Mouse (Mus musculus) right cerebral cortex, postnatal 25 days (tissue): ENCODE results near the gene Sohlh2.

Experiments
- DNase-seq: peaks from one replicate; pipeline ENCODE4 v3.0.0; 2022

Sohlh2 gene

GRCm38 (mm10) chr3:55212254-55212653, 30.4 kb downstream of the Sohlh2 start:
- DNase-seq: no peak

- DNase-seq: no peak
Measured at GRCm38 (mm10) chr3:55213785-55214184, 32.0 kb downstream of the Sohlh2 start.

GRCm38 (mm10) chr3:55214413-55214812, 32.6 kb downstream of the Sohlh2 start:
- DNase-seq: no peak

- no peak for DNase-seq
Measured at GRCm38 (mm10) chr3:55222502-55222901, 40.7 kb downstream of the Sohlh2 start.

- no peak for DNase-seq
Measured at GRCm38 (mm10) chr3:55223862-55224261, 42.0 kb downstream of the Sohlh2 start.

GRCm38 (mm10) chr3:55226501-55227213, 44.8 kb downstream of the Sohlh2 start:
- DNase-seq: no peak

- no peak for DNase-seq
Measured at GRCm38 (mm10) chr3:55227214-55227581, 45.4 kb downstream of the Sohlh2 start.

DNA sequence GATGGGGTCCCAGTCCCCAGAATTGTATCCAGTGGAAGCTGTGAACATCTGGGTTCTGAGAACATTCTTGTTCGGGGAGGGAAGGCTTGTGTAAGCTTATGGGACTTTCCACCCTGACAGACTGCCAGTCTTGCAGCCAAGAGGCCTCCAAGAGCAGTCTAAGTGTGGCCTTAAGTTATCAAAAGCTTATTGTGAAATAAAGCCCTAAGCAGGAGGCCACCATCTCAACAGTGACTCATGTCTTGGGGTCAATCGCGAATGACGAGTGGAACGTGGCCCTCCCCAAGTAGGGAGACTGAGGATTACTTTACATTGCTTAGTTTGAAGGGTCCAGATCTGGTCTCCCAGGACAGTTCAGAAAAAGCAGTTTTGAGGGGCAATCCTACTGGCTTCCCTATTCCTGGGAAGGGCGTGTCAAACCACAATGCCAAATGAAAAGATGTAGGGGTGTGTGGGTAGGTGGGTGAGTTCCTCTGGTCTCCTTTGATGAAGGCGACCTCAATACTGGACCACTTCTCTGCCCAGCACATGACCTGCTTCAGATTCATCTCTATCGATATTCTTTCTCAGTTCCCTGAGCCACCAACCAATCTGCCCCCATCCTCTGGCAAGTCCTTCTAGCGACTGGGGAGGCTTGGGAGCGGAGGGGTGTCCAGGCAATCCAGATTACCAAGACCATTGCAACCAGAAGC, 60.0 kb downstream of the Sohlh2 start, which contains the start of gene Dclk1:
Gene Dclk1, plus strand, starts transcription at position 635 of the 692 bp plus-strand sequence.
- DNase-seq: no peak

DNA sequence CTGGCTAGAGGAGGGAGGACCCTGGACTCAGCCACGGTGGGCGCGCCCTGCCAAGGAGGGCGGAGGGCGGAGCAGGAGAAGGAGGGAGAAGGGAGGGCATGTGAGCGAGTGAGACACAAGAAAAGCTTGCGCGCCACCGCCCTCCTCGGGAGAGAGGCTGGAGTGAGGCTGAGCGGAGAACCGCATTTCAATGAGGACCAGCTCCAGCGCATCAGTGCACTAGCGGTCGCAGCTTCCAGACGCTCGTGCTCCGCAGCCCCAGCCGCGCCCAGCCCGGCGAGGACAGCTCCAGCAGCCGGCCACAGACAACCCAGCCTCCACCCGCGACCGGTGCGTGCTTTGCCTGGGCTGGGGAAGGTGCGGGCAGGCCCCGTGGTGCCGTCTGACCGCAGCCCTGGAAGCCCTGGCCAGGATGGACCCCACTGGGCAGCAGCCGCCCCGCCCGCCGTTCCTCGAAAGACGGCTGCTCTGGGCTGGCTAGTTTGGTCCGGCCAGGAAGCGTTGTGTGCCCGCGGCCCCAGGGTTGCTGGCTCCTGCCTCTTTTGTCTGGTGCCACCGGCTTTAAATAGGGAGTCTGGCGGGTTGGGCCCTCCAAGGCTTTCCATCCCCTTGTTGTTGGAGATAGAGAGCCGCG, 60.7 kb downstream of the Sohlh2 start:
- peak; percentile 88 for DNase-seq

- DNase-seq: peak; percentile 60
Measured at GRCm38 (mm10) chr3:55243056-55243471, 61.2 kb downstream of the Sohlh2 start.

DNA sequence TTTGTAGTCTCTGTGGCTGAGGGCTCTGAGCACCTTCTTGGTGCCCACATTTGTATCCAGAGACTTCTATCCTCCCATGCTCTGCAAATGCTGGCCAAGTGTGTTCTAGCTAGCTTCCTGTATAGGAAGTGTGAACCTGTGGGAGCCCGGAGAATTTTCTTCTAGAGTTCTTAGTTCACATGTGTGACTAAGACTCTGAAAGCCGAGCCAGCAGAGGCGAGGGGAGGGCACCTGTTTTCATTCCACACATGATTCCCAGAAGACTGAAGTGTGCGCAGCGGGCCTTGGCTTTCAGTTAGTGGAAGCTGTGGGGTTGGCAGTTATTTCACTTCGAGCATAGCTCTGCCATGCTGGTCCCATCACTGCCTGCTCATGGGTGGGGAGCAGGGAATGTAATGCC, 62.3 kb downstream of the Sohlh2 start:
- peak; percentile 52 for DNase-seq

- no peak for DNase-seq
Measured at GRCm38 (mm10) chr3:55246618-55247272, 64.9 kb downstream of the Sohlh2 start.

DNA sequence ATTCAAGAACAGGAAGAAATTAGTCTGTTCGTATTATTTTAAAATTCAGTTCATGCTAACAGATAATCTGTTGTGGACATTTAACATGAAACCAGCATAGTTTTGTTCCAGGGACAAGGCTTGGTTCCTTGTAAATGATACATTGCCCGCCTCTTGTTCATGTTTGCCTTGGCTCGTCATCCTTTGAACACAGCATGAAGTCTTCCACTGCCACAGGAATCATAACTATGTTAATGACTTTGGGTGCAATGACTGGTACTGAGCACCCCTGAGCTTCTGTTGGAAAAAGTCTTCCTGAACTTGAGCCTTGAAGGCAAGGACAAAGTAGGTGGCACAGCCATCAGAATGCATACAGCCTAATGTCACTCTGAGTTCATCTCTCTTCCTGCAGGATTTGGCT, 66.2 kb downstream of the Sohlh2 start:
- no peak for DNase-seq

DNA sequence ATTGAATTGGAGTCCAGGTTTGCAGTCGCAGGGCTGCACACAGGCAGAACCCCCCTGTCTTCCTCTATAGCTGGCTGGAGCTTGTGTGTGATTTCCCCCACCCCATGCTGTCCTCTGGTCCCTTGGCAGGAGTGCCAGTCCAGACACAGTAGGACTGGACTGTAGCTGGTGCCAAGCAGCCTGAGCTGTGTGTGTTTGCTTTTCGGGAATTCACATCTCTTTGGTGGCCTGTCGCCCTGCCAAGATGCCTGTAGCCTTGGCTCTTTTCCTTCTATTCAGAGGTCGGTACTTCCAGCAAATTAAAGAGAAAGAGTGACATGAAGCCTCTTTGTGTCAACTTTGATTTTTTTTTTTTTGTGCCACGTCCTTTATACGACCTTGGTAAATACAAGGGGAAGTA, 66.7 kb downstream of the Sohlh2 start:
- no peak for DNase-seq

DNA sequence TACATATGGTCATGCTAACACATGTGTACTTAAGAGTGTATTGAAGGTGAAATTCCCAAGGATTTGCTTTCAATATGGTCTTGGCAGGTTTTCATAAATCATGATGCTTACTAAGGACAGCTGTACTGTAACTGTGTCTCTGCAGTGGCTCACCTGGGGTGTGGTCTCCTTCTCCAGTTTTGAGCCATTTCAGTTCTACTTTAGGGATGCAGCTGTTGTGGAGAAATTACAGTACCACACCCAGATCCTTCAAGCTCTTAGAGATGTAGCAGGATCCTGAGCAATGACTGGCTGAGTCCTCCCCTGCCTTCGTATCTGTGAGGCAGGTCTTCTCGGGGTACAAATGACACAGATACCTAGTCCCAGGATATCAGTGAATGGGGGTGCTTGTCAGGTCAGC, 68.8 kb downstream of the Sohlh2 start:
- DNase-seq: no peak
